Mouse (Mus musculus) retina, embryonic 14.5 days (tissue): ENCODE measurements at regions not wholly inside any gene's neighbourhood (a gene's known extent, or its start where the extent isn't known, plus 50 kb on each side); places are given as distances from the start of the nearest gene placed in this dataset.

Experiments
- DNase-seq: peaks from one replicate; pipeline ENCODE4 v3.0.0-alpha.2; 2015; ENCODE audit warnings: low spot score

DNA sequence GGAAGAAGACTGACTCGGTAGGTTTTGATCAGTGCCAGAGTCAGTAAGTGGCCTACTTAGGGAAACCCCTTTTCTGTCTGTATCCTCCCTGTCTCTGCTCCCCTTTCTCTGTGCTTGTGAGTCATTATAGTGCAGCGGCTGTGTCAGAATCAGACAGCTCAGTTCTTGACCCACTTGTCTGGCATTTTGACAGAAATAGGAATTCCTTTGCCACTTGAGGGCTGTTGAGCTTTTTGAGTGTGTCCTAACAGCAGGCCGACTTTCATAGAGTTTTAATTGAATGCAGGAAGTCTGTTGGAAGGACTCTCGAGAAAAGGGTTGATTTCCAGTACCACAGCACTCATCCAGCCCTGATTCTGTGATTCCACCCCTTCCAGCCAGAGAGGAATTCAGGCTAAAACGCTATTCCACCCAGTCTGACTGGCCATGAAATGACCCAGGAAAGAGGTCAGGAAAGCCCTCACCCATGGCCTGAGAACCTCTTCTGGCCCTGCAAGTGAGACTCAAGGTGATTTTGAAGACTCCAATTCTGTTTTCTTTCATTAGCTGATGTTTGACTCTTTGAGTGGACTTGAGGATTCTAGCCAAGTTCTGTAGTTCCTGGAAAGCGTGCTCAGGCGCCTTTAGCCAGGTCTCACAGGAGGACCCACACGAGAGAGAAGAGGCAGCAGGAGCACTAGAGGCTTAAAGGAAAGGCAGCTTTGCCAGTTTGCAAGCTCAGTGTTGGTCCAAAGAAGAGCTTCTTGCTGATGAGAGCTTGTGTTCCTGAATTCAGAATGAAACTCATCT lies 95.6 kb upstream of the Opcml start:
- DNase-seq: no peak

DNA sequence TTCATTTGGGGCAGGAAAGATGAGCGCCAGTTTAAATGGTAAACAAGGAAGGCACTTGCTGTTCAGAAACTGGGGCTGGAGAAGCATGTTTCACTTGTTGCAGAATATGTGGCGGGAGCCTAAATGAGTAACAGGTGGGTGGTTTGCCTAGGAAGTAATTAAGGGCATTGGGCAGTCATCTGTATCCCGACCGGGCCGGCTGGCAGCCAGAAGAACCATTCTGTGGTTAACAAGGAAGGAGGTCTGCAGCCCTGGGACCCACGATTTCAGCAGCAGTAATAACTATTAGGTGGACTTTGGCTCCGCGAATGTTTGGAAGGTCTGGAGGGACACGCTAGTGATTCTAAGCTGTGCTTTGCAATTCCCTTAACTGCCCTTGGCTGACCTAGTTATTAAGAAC lies 89.0 kb upstream of the Opcml start:
- no peak for DNase-seq

DNA sequence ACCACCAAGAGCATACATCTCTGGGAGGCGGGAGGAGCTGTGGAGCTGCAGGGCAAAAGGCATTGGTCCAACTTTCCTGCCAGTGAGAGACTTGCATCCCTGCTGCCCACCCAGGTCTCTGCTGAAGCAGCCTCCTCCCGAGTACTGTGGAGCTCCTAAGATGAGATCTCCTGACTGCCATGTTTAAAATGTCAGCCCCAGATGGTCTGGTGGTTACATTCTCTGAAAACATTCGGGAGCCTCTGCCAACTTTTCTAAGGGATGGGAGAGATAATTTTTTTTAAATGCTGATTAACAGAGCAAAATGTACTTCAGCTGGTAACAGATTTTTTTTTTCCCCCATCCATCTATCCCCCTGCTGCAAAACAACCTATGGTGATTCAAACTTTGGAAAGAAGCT lies 88.4 kb upstream of the Opcml start:
- DNase-seq: no peak

DNA sequence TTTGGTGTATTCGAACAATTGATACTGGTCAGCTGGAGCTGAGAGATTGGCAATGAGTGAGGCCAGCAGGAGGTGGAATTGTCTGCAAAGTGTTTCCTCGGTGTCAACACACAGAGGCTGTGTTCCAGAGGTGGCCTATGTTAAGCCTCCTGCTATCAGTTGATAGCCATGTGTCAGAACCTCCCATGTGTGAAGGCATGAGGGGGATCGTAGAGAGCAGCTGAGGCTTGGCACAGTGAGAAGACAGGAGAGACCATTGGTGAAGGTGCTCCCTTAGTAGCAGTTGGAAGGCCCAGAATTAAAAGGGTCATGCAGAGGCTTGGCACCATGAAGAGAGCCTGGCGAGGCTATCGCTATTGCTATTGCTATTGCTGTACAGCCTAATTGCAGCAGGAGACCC lies 86.6 kb upstream of the Opcml start:
- DNase-seq: no peak

DNA sequence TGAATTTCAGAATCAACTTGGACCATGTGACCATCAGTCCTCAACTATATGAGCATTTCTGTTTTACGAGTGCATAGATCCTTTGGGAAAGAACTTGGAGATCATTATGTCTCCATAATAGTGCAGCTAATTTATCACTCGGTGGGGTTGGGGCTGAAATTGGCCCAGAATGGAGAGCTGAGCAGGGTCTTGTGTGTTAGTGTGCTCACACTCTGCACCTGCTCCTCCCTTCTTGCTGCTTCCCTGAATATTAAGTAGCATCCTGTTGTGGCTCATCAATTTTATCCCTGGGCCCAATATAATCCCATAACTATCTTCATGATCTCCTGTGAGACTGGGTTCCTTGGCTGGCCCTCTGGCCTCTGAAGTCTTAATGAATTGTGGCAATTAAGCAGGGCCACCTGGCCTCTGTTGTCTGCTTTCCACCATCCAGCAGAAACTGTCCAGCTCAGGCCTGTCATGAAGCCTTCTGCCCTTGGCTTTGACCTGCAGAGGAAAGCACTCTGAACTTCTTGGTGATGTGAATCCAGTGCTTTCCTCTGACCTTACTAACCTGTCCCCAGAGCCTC lies 66.7 kb upstream of the Opcml start:
- DNase-seq: no peak

DNA sequence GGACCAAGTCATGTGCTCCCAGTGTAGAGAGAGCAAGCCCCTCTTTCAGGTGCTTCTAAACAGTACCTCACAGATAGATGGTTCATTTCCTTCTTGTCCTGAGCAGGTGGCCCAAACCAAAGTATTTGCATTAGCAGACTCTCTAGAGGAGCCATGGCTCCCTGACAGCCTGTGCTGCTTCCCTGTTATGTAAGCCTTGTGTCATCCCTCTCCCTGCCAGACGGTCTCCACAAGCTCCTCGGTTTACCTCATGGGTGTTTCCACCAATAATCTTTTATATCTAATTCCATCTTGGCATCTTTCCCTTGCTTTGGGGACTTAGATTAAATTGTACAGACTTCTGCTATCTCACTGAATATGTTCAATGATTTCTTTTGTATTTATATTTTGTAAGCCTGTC lies 66.0 kb upstream of the Opcml start:
- DNase-seq: no peak

DNA sequence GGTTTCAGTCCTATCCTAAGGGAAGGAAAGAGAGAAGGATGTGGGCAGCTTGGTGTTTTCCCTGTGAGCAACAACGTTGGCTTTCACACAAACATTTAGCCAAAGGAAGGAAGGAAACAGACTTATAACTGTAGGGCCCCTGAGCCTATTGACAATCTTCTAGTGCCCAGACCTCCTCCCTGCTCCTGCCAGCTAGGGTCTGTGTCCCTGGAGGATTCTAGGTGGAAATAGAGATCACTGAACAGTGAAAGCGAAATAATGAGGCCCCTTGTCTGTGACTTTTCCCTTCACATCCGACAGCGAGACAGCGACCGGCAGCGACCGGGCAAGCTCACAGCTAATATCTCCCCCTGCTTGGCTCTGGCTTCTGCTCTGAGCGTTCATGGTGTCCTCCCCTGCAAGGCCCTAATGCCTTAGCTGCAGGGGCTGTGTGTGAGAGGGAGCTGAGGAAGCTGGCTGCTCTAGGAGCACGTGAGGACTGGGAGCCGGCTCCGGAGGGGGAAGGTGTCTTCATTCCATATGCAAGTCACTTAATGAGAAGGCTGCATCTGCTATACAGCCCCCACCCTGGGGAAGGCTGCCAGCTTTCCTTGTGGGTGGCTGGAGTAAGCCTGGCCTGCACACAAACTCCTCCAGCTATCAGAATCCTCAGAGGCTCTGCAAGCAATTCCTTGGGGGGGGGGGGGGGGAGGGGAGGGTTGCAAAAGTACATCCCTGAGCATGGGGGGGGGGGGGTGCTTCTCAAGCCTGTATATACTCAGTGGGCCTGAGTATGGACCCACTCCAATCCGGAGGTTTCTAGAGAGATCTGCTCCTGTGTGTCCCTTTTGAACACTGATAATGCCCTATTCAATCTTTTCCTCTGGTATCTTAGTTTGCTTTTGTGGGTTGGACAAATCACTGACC lies 61.7 kb upstream of the Opcml start:
- peak; percentile 47 for DNase-seq

DNA sequence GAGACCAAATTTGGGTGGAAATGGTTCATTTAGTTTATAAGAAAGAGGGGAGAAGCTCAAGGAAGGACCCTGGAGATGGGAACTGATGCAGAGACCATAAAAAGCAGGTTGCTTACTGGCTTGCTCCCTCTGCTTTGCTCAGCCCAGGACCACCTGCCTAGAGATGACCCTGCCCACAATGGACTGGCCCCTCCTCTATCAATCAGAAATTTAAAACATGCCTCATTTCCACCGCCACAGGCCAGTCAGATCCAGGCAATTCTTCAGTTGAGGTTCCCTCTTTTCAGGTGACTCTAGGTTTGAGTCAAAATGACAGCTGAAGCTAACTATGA lies 61.1 kb upstream of the Opcml start:
- DNase-seq: no peak

DNA sequence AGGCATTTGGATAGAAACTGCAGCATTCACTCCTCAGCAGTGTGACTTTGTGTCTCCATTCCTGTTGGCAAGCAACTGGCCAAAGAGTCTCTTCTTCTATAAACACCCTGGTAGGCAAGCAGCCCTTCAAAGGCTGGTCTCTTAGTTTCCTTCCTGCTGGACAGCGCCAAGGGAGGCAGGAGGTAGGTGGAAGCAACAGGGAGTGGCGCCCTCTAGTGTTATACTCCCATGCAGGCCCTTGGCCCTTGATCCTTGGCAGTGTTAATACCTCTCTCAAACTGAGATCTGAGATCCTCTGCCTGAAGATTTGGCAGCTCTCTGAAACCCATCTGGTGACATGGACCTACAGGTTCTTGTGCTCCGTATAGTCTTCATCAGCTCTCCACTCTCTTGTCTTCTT lies 51.3 kb upstream of the Opcml start:
- peak; percentile 59 for DNase-seq
